Mouse (Mus musculus): ENCODE results near the gene Ndufb5. TPM values are rescaled to one million over a fixed set of nuclear protein-coding genes. Genes with fewer than 3 reads are reported as not detected.
"Not testable (repeated sequence)": the region's sequence is repeated elsewhere in the genome, so short reads cannot be mapped to it uniquely, and the experiment has no call there.

Gene Ndufb5
- polyA plus RNA-seq, 1 experiment from 2014 or later = 276 TPM

DNA sequence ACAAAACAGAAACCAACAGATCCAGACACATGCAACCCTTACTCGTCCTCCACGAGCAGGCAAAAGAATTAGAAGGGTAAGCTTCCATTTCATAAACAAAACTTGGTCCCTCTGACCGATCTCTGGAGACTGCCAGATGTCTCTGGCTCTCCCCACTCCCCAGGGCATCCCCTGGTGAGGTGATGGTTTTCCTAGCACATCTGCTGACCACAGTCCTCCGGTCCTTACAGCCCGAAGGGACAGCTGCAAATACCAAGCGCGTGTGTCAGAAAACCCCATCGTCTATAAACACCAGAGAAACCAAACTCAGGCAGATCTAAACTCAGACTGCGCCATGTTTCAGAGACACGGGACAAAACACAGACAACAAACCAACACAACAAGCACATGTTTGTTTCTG lies 32.2 kb upstream of the Ndufb5 start:
- 82% methylated on average over 10 of the region's 10 CpGs for WGBS
- not testable (repeated sequence) for H3K9me3 ChIP-seq; ATAC-seq (ENCODE audit: insufficient number of reproducible peaks, low FRiP score, low TSS enrichment, low read depth); H3K27ac ChIP-seq; H3K4me1 ChIP-seq; H3K4me2 ChIP-seq; H3K9ac ChIP-seq; H3K27me3 ChIP-seq; H3K36me3 ChIP-seq; H3K4me3 ChIP-seq

- H3K27me3 ChIP-seq; H3K9me3 ChIP-seq; H3K27ac ChIP-seq; H3K9ac ChIP-seq; H3K4me3 ChIP-seq; H3K4me2 ChIP-seq; H3K36me3 ChIP-seq; H3K4me1 ChIP-seq; ATAC-seq (ENCODE audit: insufficient number of reproducible peaks, low FRiP score, low TSS enrichment, low read depth): not testable (repeated sequence)
- WGBS = 82% methylated on average over 9 of the region's 9 CpGs
Measured at GRCm38 (mm10) chr3:32705647-32706348, 31.0 kb upstream of the Ndufb5 start, which contains the start of gene Actl6a. Actl6a (plus strand) TSS chr3:32706298.

DNA sequence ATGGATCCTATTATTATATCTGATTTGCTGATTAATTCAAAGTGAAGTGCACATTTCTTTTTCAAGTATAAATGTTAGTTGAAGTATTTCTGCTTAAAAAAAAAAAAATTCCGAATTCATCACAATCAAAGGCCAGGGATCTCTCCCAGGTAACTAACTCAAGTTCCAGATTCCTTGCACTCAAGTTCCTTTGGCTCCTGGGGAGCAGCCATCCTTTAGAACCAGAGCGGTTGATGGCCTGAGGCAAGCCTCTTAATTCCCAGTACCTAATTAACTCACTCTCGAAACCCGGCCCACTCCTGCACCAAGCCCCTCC lies 28.8 kb upstream of the Ndufb5 start:
- Histone ChIP-seq H3K4me2 (peak overlapping the region; percentile 69), H3K9me3 (no peaks in the 10 kb centered on the region), H3K4me1 (peaks cover 8% of the 10 kb centered on the region; the same call in 1 of the 2 replicates), H3K9ac (no peak overlapping the region), H3K27ac (0 out of 2 replicates have a peak overlapping the region, but pooled peaks have one; percentile 47), H3K4me3 (peak overlapping the region; percentile 94), H3K36me3 (peaks cover 15% of the 10 kb centered on the region), H3K27me3 (no peaks in the 10 kb centered on the region)
- ATAC-seq (ENCODE audit: insufficient number of reproducible peaks, low FRiP score, low TSS enrichment, low read depth) = no peak
- WGBS = 3% methylated on average over 4 of the region's 4 CpGs

GRCm38 (mm10) chr3:32708368-32709231 lies 28.2 kb upstream of the Ndufb5 start:
- ATAC-seq (ENCODE audit: insufficient number of reproducible peaks, low FRiP score, low TSS enrichment, low read depth) = peak; percentile 100
- peaks cover 8% of the 10 kb centered on the region; the same call in 1 of the 2 replicates for H3K4me1 ChIP-seq

DNA sequence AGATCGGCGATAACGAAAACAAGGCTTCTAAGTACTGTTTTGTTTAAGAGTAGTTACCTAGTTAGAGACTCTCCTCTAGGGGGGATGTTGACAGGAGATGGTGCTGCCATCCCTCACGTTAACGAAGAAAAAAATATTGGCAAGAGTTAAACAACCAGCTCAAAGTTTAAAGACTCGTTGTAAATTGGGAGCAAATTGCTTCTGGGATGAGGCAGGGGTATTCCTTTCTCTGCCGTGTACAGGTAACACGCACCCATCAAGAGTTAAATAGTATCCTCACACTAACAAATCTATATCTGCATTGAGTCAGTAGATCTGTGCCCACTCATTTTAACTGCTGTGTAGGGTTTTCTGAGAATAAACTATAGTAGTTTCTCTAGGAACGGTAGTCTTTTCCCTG lies 27.4 kb upstream of the Ndufb5 start:
- H3K4me2 ChIP-seq = peak overlapping the region; percentile 69
- H3K4me3 ChIP-seq = peak overlapping the region; percentile 94
- peak overlapping the region; percentile 92 for H3K9ac ChIP-seq
- no peak for ATAC-seq (ENCODE audit: insufficient number of reproducible peaks, low FRiP score, low TSS enrichment, low read depth)
- H3K27ac ChIP-seq = peak overlapping the region; percentile 92
- H3K4me1 ChIP-seq = peaks cover 8% of the 10 kb centered on the region; the same call in 1 of the 2 replicates
- H3K36me3 ChIP-seq = peaks cover 28% of the 10 kb centered on the region
- H3K27me3 ChIP-seq = no peaks in the 10 kb centered on the region
- 8% methylated on average over 9 of the region's 9 CpGs for WGBS
- H3K9me3 ChIP-seq = no peaks in the 10 kb centered on the region

More at GRCm38 (mm10) chr3:32708368-32709231, 28.2 kb upstream of the Ndufb5 start:
- Histone ChIP-seq H3K27ac (peak overlapping the region; percentile 92), H3K4me3 (peak overlapping the region; percentile 94), H3K27me3 (no peaks in the 10 kb centered on the region), H3K4me2 (peak overlapping the region; percentile 69), H3K36me3 (peaks cover 21% of the 10 kb centered on the region), H3K9ac (peak overlapping the region; percentile 92), H3K9me3 (no peaks in the 10 kb centered on the region)
- under 1% methylated on average over 90 of the region's 90 CpGs for WGBS

- no peak for ATAC-seq (ENCODE audit: insufficient number of reproducible peaks, low FRiP score, low TSS enrichment, low read depth)
- Histone ChIP-seq H3K9ac (no peak overlapping the region), H3K4me1 (peaks cover 8% of the 10 kb centered on the region; the same call in 1 of the 2 replicates), H3K27ac (no peak overlapping the region), H3K4me2 (no peak overlapping the region), H3K36me3 (peaks cover 68% of the 10 kb centered on the region), H3K27me3 (no peaks in the 10 kb centered on the region), H3K9me3 (no peaks in the 10 kb centered on the region), H3K4me3 (no peak overlapping the region)
- WGBS = 84% methylated on average over 3 of the region's 3 CpGs
Measured at GRCm38 (mm10) chr3:32713711-32714110, 23.1 kb upstream of the Ndufb5 start.

- not testable (repeated sequence) for H3K27me3 ChIP-seq; H3K4me1 ChIP-seq; H3K9me3 ChIP-seq; H3K4me3 ChIP-seq; H3K9ac ChIP-seq; ATAC-seq (ENCODE audit: insufficient number of reproducible peaks, low FRiP score, low TSS enrichment, low read depth); H3K4me2 ChIP-seq; H3K27ac ChIP-seq
- H3K36me3 ChIP-seq = peaks cover 93% of the 10 kb centered on the region
- WGBS = 92% methylated on average over 6 of the region's 6 CpGs
Measured at GRCm38 (mm10) chr3:32717403-32717802, 19.4 kb upstream of the Ndufb5 start.

DNA sequence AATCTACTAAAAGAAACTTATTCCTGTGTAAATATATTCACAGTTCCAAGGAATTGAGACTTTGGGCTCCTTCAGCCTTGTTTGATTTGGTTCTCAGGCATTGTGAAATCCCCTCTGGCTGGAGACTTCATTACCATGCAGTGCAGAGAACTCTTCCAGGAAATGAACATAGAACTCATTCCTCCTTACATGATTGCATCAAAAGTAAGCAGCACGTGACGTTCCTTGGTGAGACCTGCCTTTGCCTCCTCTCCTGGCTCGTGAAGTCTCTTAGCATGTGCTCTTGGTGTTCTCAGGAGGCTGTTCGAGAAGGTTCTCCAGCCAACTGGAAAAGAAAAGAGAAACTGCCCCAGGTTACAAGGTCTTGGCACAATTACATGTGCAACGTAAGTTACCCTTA lies 18.5 kb upstream of the Ndufb5 start:
- WGBS = 85% methylated on average over 5 of the region's 5 CpGs

DNA sequence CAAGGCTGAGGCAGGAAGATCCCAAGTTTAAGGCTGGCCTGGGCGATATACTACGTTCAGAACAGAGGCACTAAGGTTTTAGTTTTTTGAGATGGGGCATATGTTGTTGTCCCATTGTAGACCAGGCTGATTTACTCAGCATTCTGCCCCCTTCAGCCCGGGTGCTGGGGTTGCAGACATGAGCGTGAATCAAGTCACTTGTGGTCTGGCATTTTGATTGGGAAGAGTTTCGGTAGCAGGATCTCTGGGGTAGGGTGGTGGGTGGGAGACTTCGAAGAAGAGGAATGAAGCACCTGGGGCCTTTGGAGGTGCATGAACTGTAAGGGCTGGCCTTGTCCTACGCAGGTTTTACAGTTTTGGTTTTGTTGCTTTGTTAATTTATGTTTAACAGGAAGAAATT lies 12.6 kb upstream of the Ndufb5 start:
- H3K9me3 ChIP-seq = no peaks in the 10 kb centered on the region
- H3K36me3 ChIP-seq = peaks cover 87% of the 10 kb centered on the region
- H3K27ac ChIP-seq = no peak overlapping the region
- no peaks in the 10 kb centered on the region for H3K4me1 ChIP-seq
- ATAC-seq (ENCODE audit: insufficient number of reproducible peaks, low FRiP score, low TSS enrichment, low read depth) = no peak
- no peak overlapping the region for H3K4me2 ChIP-seq
- H3K4me3 ChIP-seq = no peak overlapping the region
- H3K9ac ChIP-seq = no peak overlapping the region
- no peaks in the 10 kb centered on the region for H3K27me3 ChIP-seq
- WGBS = 92% methylated on average over 7 of the region's 7 CpGs

More for the DNA sequence above, 18.5 kb upstream of the Ndufb5 start:
- Histone ChIP-seq H3K4me3 (no peak overlapping the region), H3K4me2 (no peak overlapping the region), H3K4me1 (no peaks in the 10 kb centered on the region), H3K27me3 (no peaks in the 10 kb centered on the region), H3K27ac (no peak overlapping the region), H3K9me3 (no peaks in the 10 kb centered on the region), H3K9ac (no peak overlapping the region), H3K36me3 (peaks cover 93% of the 10 kb centered on the region)
- no peak for ATAC-seq (ENCODE audit: insufficient number of reproducible peaks, low FRiP score, low TSS enrichment, low read depth)

DNA sequence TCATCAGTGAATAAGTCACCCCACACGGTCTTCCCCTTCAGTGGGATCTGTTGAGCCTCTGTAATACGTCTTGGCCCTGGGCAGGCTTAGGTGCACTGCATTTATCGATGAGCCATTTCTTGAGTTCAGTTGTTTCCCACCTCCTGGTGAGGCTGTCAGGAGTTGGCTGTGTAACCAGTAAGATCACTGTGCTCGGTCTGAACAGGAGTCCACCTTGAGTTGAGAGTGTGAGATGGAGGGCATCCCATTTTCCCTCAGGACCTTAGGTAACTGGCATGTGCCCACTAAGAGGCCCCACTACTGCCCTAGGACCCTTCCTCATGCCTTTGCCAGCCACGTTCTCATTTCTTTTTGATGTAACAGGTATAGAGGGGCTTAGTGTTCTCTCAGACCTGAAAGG lies 10.8 kb upstream of the Ndufb5 start:
- Histone ChIP-seq H3K36me3 (peaks cover 86% of the 10 kb centered on the region), H3K4me2 (no peak overlapping the region)
- ATAC-seq (ENCODE audit: insufficient number of reproducible peaks, low FRiP score, low TSS enrichment, low read depth) = no peak

GRCm38 (mm10) chr3:32727861-32728260 lies 8.9 kb upstream of the Ndufb5 start:
- 83% methylated on average over 4 of the region's 4 CpGs for WGBS
- no peak overlapping the region for H3K4me3 ChIP-seq
- no peak overlapping the region for H3K27ac ChIP-seq
- no peak overlapping the region for H3K4me2 ChIP-seq
- H3K9me3 ChIP-seq = no peaks in the 10 kb centered on the region
- no peak for ATAC-seq (ENCODE audit: insufficient number of reproducible peaks, low FRiP score, low TSS enrichment, low read depth)
- H3K27me3 ChIP-seq = no peaks in the 10 kb centered on the region
- H3K4me1 ChIP-seq = no peaks in the 10 kb centered on the region
- peaks cover 86% of the 10 kb centered on the region for H3K36me3 ChIP-seq
- no peak overlapping the region for H3K9ac ChIP-seq

More for the DNA sequence above, 10.8 kb upstream of the Ndufb5 start:
- Histone ChIP-seq H3K27ac (no peak overlapping the region), H3K27me3 (no peaks in the 10 kb centered on the region), H3K4me3 (no peak overlapping the region), H3K9ac (no peak overlapping the region), H3K4me1 (no peaks in the 10 kb centered on the region), H3K9me3 (no peaks in the 10 kb centered on the region)
- WGBS = 92% methylated on average over 5 of the region's 5 CpGs

DNA sequence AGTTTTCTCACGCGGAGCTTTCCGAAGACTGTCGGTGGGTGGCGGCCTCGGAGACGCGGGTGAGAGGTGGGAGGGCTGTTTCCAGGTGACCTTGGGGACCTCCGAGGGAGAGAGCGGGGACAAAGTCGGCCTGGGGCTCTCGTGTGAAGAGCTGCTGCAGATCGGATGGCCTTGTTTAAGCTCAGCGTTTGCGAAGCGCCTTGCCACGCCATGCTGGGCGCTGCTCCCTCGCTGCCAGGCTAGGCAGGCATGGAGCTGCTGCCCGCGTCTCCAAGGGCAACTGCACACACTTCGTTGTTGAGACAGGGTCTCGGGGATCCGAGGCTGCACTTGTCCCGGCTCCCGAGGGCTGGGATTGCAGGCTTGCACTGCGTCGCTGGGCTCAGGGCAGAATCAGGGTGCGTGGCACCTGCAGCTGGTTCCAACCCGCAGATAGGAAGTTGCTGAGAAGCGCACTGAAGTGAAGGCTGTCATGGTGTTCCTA lies 424 bp downstream of the Ndufb5 start, which contains the start of gene Mrpl47:
TSS of gene Mrpl47 (minus strand) at position 434 of the 484 bp plus-strand sequence.
- 1% methylated on average over 31 of the region's 31 CpGs for WGBS
- Histone ChIP-seq H3K27ac (peak within 1 kb of the TSS; percentile 84), H3K4me3 (peak within 1 kb of the TSS; percentile 82)

More for the DNA sequence above, 424 bp downstream of the Ndufb5 start, which contains the start of gene Mrpl47:
- Histone ChIP-seq H3K9ac (peak within 1 kb of the TSS; percentile 73), H3K4me2 (peak within 1 kb of the TSS; percentile 85), H3K36me3 (peaks cover 27% of the 10 kb centered on the region), H3K4me1 (peaks cover 12% of the 10 kb centered on the region), H3K27me3 (no peaks in the 10 kb centered on the region), H3K9me3 (no peaks in the 10 kb centered on the region)
- peak; percentile 15; the same call in 1 of the 2 replicates for ATAC-seq (ENCODE audit: insufficient number of reproducible peaks, low FRiP score, low TSS enrichment, low read depth)
